Mouse (Mus musculus): ENCODE data around the gene Gm21800. TPM values are rescaled to one million over a fixed set of nuclear protein-coding genes. Genes with fewer than 3 reads are reported as not detected.
"Not testable (repeated sequence)": the region's sequence is repeated elsewhere in the genome, so short reads cannot be mapped to it uniquely, and the experiment has no call there.

The Gm21800 gene
- not detected for total RNA-seq (2021)
- long read RNA-seq, experiment 1: 0 reads
- long read RNA-seq, experiment 2: 0 reads

DNA sequence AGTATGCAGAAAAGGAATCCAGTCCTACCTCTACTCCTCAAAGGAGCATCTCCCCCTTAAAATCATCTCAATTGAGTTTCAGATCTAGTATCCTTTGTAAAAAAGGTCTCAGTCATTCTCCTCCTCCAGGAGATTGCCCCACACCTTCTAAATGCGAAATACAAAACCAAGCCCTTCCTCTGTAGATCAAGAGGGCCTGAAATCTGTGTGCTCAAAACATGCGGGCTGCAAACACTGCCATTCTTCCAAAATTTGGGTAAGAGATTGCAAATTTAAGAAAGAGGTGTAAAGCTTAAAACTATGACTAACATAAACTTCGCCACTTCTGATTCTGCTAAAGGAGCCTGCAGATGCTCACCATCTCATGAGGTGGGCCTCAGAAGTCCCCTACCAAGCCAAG, at the start of gene Gm21800:
Gene Gm21800 (plus strand): TSS at position 301 of the 400 bp plus-strand sequence.
- DNase-seq: not testable (repeated sequence)

All from gastrocnemius, postnatal 10 days (tissue).